Mouse (Mus musculus): ENCODE measurements around the gene Serpini1. TPM values are rescaled to one million over a fixed set of nuclear protein-coding genes. Genes with fewer than 3 reads are reported as not detected.
A peak's percentile ranks its signal among the peaks of the same experiment; 100 is the strongest.

Serpini1 gene
- 177 and 200 TPM in 2 replicates for polyA plus RNA-seq (2014; fragmentation: Nextera tagmentation; extraction: Ambion mirVana)

DNA sequence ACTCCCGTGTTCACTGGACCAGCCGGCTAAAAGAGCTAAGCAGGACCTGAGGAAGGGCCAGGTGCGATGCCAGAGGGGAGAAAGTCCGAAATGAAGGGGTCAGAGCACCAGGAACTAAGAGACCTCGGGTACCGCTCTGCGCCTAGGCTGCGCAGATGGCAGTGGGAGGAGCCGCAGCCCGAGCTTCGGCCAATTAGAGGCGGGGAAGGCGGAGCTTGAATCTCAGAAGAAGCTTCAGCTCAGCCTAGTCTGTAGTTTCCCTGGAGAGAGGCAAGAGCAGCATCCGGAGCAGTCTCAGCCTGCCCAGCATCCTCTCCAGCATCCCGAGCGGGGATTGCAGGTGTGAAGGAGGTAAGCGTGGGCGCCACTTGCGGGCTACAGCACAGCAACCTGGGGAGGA is at the start of gene Serpini1:
TSS of gene Serpini1 (plus strand) at position 256 of the 400 bp plus-strand sequence.
- no peaks in the 10 kb centered on the region for H3K9me3 ChIP-seq (ENCODE audit: control insufficient read depth, low read length)
- H3K4me2 ChIP-seq (replicated peaks) = peak within 1 kb of the TSS; percentile 88
- H3K27ac ChIP-seq = peak within 1 kb of the TSS; percentile 78
- peak within 1 kb of the TSS; percentile 94 for H3K4me3 ChIP-seq (replicated peaks; ENCODE audit: low read length)
- peak within 1 kb of the TSS; percentile 78 for H3K9ac ChIP-seq
- no peaks in the 10 kb centered on the region for H3K36me3 ChIP-seq (replicated peaks; ENCODE audit: control insufficient read depth, insufficient read depth)
- WGBS = under 1% methylated on average over 19 of the region's 19 CpGs
- H3K4me1 ChIP-seq (replicated peaks; ENCODE audit: control insufficient read depth, insufficient read depth, low read length) = peaks cover 19% of the 10 kb centered on the region; the same call in 1 of the 2 replicates
- no peaks in the 10 kb centered on the region for H3K27me3 ChIP-seq (ENCODE audit: control insufficient read depth, insufficient read depth, low read length)
- ATAC-seq (ENCODE audit: low FRiP score) (peak; percentile 95), DNase-seq (ENCODE audit: low spot score) (peak; percentile 87)

- Histone ChIP-seq H3K4me2 (replicated peaks) (no peak overlapping the region), H3K27me3 (ENCODE audit: control insufficient read depth, insufficient read depth, low read length) (no peaks in the 10 kb centered on the region), H3K4me1 (replicated peaks; ENCODE audit: control insufficient read depth, insufficient read depth, low read length) (no peaks in the 10 kb centered on the region), H3K9ac (no peak overlapping the region), H3K27ac (no peak overlapping the region), H3K4me3 (replicated peaks; ENCODE audit: low read length) (no peak overlapping the region), H3K9me3 (ENCODE audit: control insufficient read depth, low read length) (no peaks in the 10 kb centered on the region), H3K36me3 (replicated peaks; ENCODE audit: control insufficient read depth, insufficient read depth) (peaks cover 34% of the 10 kb centered on the region)
- DNase-seq (ENCODE audit: low spot score) = peak; percentile 48
- ATAC-seq (ENCODE audit: low FRiP score) = no peak
- 80% methylated on average over 7 of the region's 7 CpGs for WGBS
These were observed 39.6 kb upstream of the Serpini1 start for GRCm38 (mm10) chr3:75517631-75518250.

- Histone ChIP-seq H3K36me3 (replicated peaks; ENCODE audit: control insufficient read depth, insufficient read depth) (peaks cover 26% of the 10 kb centered on the region), H3K9me3 (ENCODE audit: control insufficient read depth, low read length) (no peaks in the 10 kb centered on the region), H3K4me2 (replicated peaks) (no peak overlapping the region), H3K27ac (no peak overlapping the region), H3K27me3 (ENCODE audit: control insufficient read depth, insufficient read depth, low read length) (no peaks in the 10 kb centered on the region), H3K4me3 (replicated peaks; ENCODE audit: low read length) (no peak overlapping the region), H3K9ac (no peak overlapping the region), H3K4me1 (replicated peaks; ENCODE audit: control insufficient read depth, insufficient read depth, low read length) (no peaks in the 10 kb centered on the region)
- DNase-seq (ENCODE audit: low spot score) = no peak
- 64% methylated on average over 2 of the region's 2 CpGs for WGBS
- ATAC-seq (ENCODE audit: low FRiP score) = peak; percentile 48; the same call in 1 of the 2 replicates
These were observed 36.0 kb upstream of the Serpini1 start for GRCm38 (mm10) chr3:75521314-75521713.

- no peak for ATAC-seq (ENCODE audit: low FRiP score)
- WGBS = 97% methylated on average over 1 of the region's 1 CpGs
- Histone ChIP-seq H3K27ac (no peak overlapping the region), H3K9ac (no peak overlapping the region), H3K9me3 (ENCODE audit: control insufficient read depth, low read length) (no peaks in the 10 kb centered on the region), H3K27me3 (ENCODE audit: control insufficient read depth, insufficient read depth, low read length) (no peaks in the 10 kb centered on the region), H3K4me3 (replicated peaks; ENCODE audit: low read length) (no peak overlapping the region), H3K4me1 (replicated peaks; ENCODE audit: control insufficient read depth, insufficient read depth, low read length) (no peaks in the 10 kb centered on the region), H3K36me3 (replicated peaks; ENCODE audit: control insufficient read depth, insufficient read depth) (peaks cover 35% of the 10 kb centered on the region), H3K4me2 (replicated peaks) (no peak overlapping the region)
- no peak for DNase-seq (ENCODE audit: low spot score)
These were observed 34.8 kb upstream of the Serpini1 start for GRCm38 (mm10) chr3:75522527-75522926.

- Histone ChIP-seq H3K9me3 (ENCODE audit: control insufficient read depth, low read length) (no peaks in the 10 kb centered on the region), H3K9ac (no peak overlapping the region), H3K36me3 (replicated peaks; ENCODE audit: control insufficient read depth, insufficient read depth) (peaks cover 23% of the 10 kb centered on the region), H3K4me3 (replicated peaks; ENCODE audit: low read length) (no peak overlapping the region), H3K4me1 (replicated peaks; ENCODE audit: control insufficient read depth, insufficient read depth, low read length) (no peaks in the 10 kb centered on the region), H3K4me2 (replicated peaks) (no peak overlapping the region), H3K27ac (no peak overlapping the region), H3K27me3 (ENCODE audit: control insufficient read depth, insufficient read depth, low read length) (no peaks in the 10 kb centered on the region)
- ATAC-seq (ENCODE audit: low FRiP score) = no peak
- 94% methylated on average over 3 of the region's 3 CpGs for WGBS
- no peak for DNase-seq (ENCODE audit: low spot score)
These were observed 26.3 kb upstream of the Serpini1 start for GRCm38 (mm10) chr3:75531074-75531473.

- Histone ChIP-seq H3K9ac (no peak overlapping the region), H3K4me3 (replicated peaks; ENCODE audit: low read length) (no peak overlapping the region), H3K4me2 (replicated peaks) (no peak overlapping the region), H3K27me3 (ENCODE audit: control insufficient read depth, insufficient read depth, low read length) (no peaks in the 10 kb centered on the region), H3K36me3 (replicated peaks; ENCODE audit: control insufficient read depth, insufficient read depth) (peaks cover 21% of the 10 kb centered on the region), H3K4me1 (replicated peaks; ENCODE audit: control insufficient read depth, insufficient read depth, low read length) (no peaks in the 10 kb centered on the region), H3K9me3 (ENCODE audit: control insufficient read depth, low read length) (no peaks in the 10 kb centered on the region), H3K27ac (no peak overlapping the region)
- ATAC-seq (ENCODE audit: low FRiP score) (no peak), DNase-seq (ENCODE audit: low spot score) (no peak)
- WGBS = 99% methylated on average over 3 of the region's 3 CpGs
These were observed 23.1 kb upstream of the Serpini1 start for GRCm38 (mm10) chr3:75534045-75534834.

DNA sequence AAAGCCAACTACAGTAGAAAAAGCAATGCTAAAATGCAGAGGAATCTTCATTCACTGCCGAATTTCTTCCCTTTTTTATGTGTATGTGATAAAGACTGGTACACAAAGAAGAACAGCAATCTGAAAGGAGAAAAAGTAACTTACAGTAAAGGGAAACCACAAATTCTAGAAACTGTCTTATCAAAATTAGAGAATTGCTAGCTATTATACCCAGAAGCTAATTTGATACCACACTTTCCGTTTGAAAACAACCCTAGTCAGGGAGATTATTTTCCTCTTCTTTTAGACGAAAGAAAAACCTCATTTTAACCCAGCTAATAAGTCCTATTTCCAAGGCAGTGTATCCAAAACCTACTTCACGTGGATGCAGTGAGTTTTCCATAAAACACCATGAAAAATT is 16.1 kb upstream of the Serpini1 start:
- H3K4me2 ChIP-seq (replicated peaks) = no peak overlapping the region
- H3K27ac ChIP-seq = no peak overlapping the region
- no peak overlapping the region for H3K4me3 ChIP-seq (replicated peaks; ENCODE audit: low read length)
- 92% methylated on average over 4 of the region's 4 CpGs for WGBS
- DNase-seq (ENCODE audit: low spot score) (no peak), ATAC-seq (ENCODE audit: low FRiP score) (no peak)
- no peak overlapping the region for H3K9ac ChIP-seq
- H3K9me3 ChIP-seq (ENCODE audit: control insufficient read depth, low read length) = no peaks in the 10 kb centered on the region
- peaks cover 35% of the 10 kb centered on the region for H3K36me3 ChIP-seq (replicated peaks; ENCODE audit: control insufficient read depth, insufficient read depth)
- no peaks in the 10 kb centered on the region for H3K4me1 ChIP-seq (replicated peaks; ENCODE audit: control insufficient read depth, insufficient read depth, low read length)
- no peaks in the 10 kb centered on the region for H3K27me3 ChIP-seq (ENCODE audit: control insufficient read depth, insufficient read depth, low read length)

DNA sequence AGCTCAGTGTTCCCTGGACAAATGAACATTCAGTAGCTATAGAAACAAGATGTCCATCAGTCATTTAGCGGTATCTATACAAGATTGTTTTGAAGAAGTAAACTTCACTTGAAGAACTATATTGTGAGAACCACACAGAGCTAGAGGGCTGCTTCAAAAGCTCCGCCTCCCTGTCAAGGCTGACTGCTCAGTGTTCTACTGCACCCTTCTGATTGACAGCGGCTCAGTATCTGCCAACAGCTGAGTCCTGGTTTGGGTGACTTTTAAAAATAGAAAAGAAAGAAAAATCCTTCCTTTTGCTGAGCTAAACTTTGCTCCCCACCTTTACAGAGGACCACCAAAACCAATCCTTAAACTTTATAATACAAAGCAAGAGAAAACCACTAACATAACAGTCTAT is 14.5 kb upstream of the Serpini1 start:
- no peak overlapping the region for H3K27ac ChIP-seq
- H3K36me3 ChIP-seq (replicated peaks; ENCODE audit: control insufficient read depth, insufficient read depth) = peaks cover 24% of the 10 kb centered on the region
- DNase-seq (ENCODE audit: low spot score) = no peak
- WGBS = 56% methylated on average over 3 of the region's 3 CpGs
- H3K9me3 ChIP-seq (ENCODE audit: control insufficient read depth, low read length) = no peaks in the 10 kb centered on the region
- no peak overlapping the region for H3K4me3 ChIP-seq (replicated peaks; ENCODE audit: low read length)
- no peak for ATAC-seq (ENCODE audit: low FRiP score)
- no peaks in the 10 kb centered on the region for H3K4me1 ChIP-seq (replicated peaks; ENCODE audit: control insufficient read depth, insufficient read depth, low read length)
- H3K4me2 ChIP-seq (replicated peaks) = no peak overlapping the region
- H3K9ac ChIP-seq = no peak overlapping the region
- H3K27me3 ChIP-seq (ENCODE audit: control insufficient read depth, insufficient read depth, low read length) = no peaks in the 10 kb centered on the region

GRCm38 (mm10) chr3:75544287-75544686 is 13.1 kb upstream of the Serpini1 start:
- WGBS = 91% methylated on average over 1 of the region's 1 CpGs
- no peak for DNase-seq (ENCODE audit: low spot score)
- Histone ChIP-seq H3K9me3 (ENCODE audit: control insufficient read depth, low read length) (no peaks in the 10 kb centered on the region), H3K4me3 (replicated peaks; ENCODE audit: low read length) (no peak overlapping the region), H3K9ac (no peak overlapping the region), H3K27ac (no peak overlapping the region), H3K36me3 (replicated peaks; ENCODE audit: control insufficient read depth, insufficient read depth) (peaks cover 13% of the 10 kb centered on the region), H3K4me1 (replicated peaks; ENCODE audit: control insufficient read depth, insufficient read depth, low read length) (no peaks in the 10 kb centered on the region), H3K27me3 (ENCODE audit: control insufficient read depth, insufficient read depth, low read length) (no peaks in the 10 kb centered on the region), H3K4me2 (replicated peaks) (no peak overlapping the region)
- ATAC-seq (ENCODE audit: low FRiP score) = no peak
